ENCODE assay signal across 1 mouse cellular context in the genomic region with DNA sequence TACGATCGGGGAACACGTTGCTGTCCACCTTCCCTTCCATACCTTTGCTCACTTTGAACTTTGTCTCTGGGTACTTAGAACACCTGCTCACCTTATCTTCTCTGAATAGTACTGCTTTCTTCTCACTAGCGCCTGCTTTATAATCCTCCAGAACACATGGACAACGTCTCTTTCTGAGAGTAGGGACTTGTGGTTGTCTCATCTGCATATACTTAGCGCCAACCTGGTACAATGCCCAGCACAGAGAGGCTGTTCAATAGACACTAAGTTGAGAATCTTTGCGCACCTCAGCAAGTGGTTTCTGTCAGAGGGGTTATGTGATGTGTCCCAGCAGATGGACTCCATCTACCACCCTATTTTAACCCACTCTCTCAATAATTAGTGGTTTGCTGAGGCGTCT.
TF ChIP-seq lines count a peak whose summit lies in the region.

No protein-coding gene starts in this region.

TF ChIP-seq in MEL, 35 proteins besides CTCF, POLR2A, EP300 and RAD21 (continued from another document):
- TF ChIP-seq RCOR1 (IDR thresholded peaks at IDR 0.05; ENCODE audit: low read depth, low read length) (no peak), KAT2A (conservative IDR thresholded peaks at IDR 0.05; ENCODE audit: low read depth, low read length) (no peak)
